Mouse (Mus musculus) lung, postnatal 0 days (tissue): ENCODE data around the gene Fras1.

Experiments
- CTCF ChIP-seq: IDR thresholded peaks from 2 replicates; pipeline ENCODE4 v1.5.1; 2016; ENCODE audit warnings: antibody characterized with exemption, mild to moderate bottlenecking
- EP300 ChIP-seq: IDR thresholded peaks from 2 replicates; pipeline ENCODE4 v1.6.1; 2016; ENCODE audit warnings: antibody characterized with exemption, mild to moderate bottlenecking, control low read depth

DNA sequence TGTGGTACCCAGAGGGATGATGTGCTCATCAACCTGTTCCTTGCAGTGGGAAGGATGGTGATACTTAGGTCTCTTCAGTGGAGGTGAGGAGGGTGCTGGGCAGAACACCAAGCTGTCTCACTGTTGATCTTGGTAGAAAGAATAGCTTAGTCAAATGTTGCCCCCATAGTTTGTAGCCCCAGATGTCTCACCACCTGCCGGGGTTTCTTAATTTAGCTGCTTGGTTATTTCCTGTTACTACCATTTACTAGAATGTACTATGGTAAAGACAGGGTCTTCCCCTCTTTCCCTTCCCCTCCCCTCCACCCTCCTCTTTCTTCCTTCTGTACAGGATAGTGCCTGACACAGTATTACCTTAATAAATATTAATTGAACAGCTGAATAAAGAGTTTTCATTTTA lies 118.7 kb downstream of the Fras1 start:
- TF ChIP-seq CTCF = no peak
- TF ChIP-seq EP300 = no peak
